Comparison of ENCODE assay signal across 21 mouse cellular contexts in the genomic region with DNA sequence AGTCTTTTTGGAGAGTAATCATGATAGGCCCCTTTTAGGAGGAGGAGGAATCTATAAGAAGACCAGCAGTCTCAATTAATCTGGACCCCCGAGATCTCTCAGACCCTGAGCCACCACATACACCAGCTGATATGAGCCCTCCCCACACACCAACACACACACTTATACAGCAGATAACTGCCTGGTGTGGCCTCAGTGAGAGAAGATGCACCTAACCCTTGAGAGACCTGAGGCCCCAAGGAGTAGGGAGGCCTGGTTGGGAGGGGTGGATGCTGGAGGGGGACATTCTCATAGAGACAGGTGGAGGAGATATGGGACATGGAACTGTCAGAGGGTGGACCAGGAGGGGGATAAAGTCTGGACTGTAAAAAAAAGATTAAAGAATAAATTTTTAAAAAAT.
DNase-seq lines count a peak whose midpoint lies in the region; ATAC-seq lines count a peak whose summit lies in the region.
"Had no signal": no experiment of that assay in that cellular context is flagged by ENCODE, and none has a peak within 500 bp of the region (broad histone marks: within the 10 kb centered on the region; RNA-seq: fewer than 3 reads in every experiment).

No protein-coding gene starts in this region.

- H3K36me3 ChIP-seq in liver, embryonic 12.5 days = no peaks in the 10 kb centered on the region
- no peaks in the 10 kb centered on the region for H3K36me3 ChIP-seq in liver, embryonic 15.5 days (replicated peaks)
- H3K36me3 ChIP-seq in forebrain, embryonic 13.5 days (ENCODE audit: poor library complexity, severe bottlenecking) = no peaks in the 10 kb centered on the region
- H3K36me3 ChIP-seq in forebrain, embryonic 14.5 days (ENCODE audit: control insufficient read depth, insufficient read depth, low read length) = no peaks in the 10 kb centered on the region
- H3K36me3 ChIP-seq: forebrain, embryonic 10.5 days; forebrain, embryonic 15.5 days; heart, embryonic 12.5 days; heart, embryonic 15.5 days had no signal

- H3K4me1 ChIP-seq in liver, embryonic 12.5 days = peaks cover 28% of the 10 kb centered on the region
- H3K4me1 ChIP-seq in liver, embryonic 15.5 days (replicated peaks) = peaks cover 23% of the 10 kb centered on the region
- H3K4me1 ChIP-seq in forebrain, embryonic 13.5 days = no peaks in the 10 kb centered on the region
- H3K4me1 ChIP-seq in forebrain, embryonic 14.5 days (ENCODE audit: control insufficient read depth, insufficient read depth, low read length) = no peaks in the 10 kb centered on the region
- H3K4me1 ChIP-seq: forebrain, embryonic 10.5 days; forebrain, embryonic 15.5 days; heart, embryonic 12.5 days; heart, embryonic 15.5 days had no signal

- no peak overlapping the region for H3K4me2 ChIP-seq in liver, embryonic 12.5 days
- H3K4me2 ChIP-seq in liver, embryonic 15.5 days = no peak overlapping the region
- no peak overlapping the region for H3K4me2 ChIP-seq in forebrain, embryonic 13.5 days
- H3K4me2 ChIP-seq in forebrain, embryonic 14.5 days (ENCODE audit: low read length) = no peak overlapping the region
- H3K4me2 ChIP-seq: forebrain, embryonic 15.5 days; heart, embryonic 12.5 days; heart, embryonic 15.5 days; hindbrain, embryonic 14.5 days had no signal

- H3K9ac ChIP-seq in liver, embryonic 12.5 days = no peak overlapping the region
- H3K9ac ChIP-seq in liver, embryonic 15.5 days = no peak overlapping the region
- no peak overlapping the region for H3K9ac ChIP-seq in forebrain, embryonic 13.5 days
- H3K9ac ChIP-seq in forebrain, embryonic 14.5 days (ENCODE audit: low read length) = no peak overlapping the region
- H3K9ac ChIP-seq: forebrain, embryonic 15.5 days; heart, embryonic 12.5 days; heart, embryonic 15.5 days; hindbrain, embryonic 14.5 days had no signal

- no peaks in the 10 kb centered on the region for H3K27me3 ChIP-seq in liver, embryonic 12.5 days (replicated peaks)
- H3K27me3 ChIP-seq in liver, embryonic 15.5 days = no peaks in the 10 kb centered on the region
- H3K27me3 ChIP-seq in forebrain, embryonic 13.5 days = no peaks in the 10 kb centered on the region
- no peaks in the 10 kb centered on the region for H3K27me3 ChIP-seq in forebrain, embryonic 14.5 days (replicated peaks; ENCODE audit: control insufficient read depth, insufficient read depth, low read length)
- H3K27me3 ChIP-seq: forebrain, embryonic 15.5 days; heart, embryonic 12.5 days; heart, embryonic 15.5 days had no signal

- DNase-seq in adrenal gland, adult 18-20 months (ENCODE audit: low spot score in 2 of 2) = no peak
- no peak for DNase-seq in forebrain, embryonic 14.5 days (ENCODE audit: low spot score)
- DNase-seq: adrenal gland, adult 8-10 months; adrenal gland, postnatal 36 days; cerebellum, adult 18-20 months; cerebellum, adult 9-10 months; cerebellum, postnatal 14 days; gastrocnemius, postnatal 25 days; heart, adult 18-20 months; heart, postnatal 14 days; heart, postnatal 4 days had no signal

- ATAC-seq in liver, embryonic 12.5 days = peak; percentile 89
- peak; percentile 74 for ATAC-seq in liver, embryonic 15.5 days (ENCODE audit: insufficient read depth)
- peak; percentile 42 for ATAC-seq in megakaryocyte progenitor cell, adult 5-6 weeks (replicated peaks; ENCODE audit: poor library complexity)
- no peak for ATAC-seq in forebrain, embryonic 13.5 days
- ATAC-seq in forebrain, embryonic 14.5 days = no peak
- ATAC-seq: forebrain, embryonic 15.5 days; hindbrain, postnatal 0 days had no signal

- no peaks in the 10 kb centered on the region for H3K9me3 ChIP-seq in liver, embryonic 12.5 days (replicated peaks)
- H3K9me3 ChIP-seq in liver, embryonic 15.5 days (replicated peaks) = no peaks in the 10 kb centered on the region
- H3K9me3 ChIP-seq in forebrain, embryonic 13.5 days (replicated peaks) = no peaks in the 10 kb centered on the region
- no peaks in the 10 kb centered on the region for H3K9me3 ChIP-seq in forebrain, embryonic 14.5 days (replicated peaks; ENCODE audit: control insufficient read depth, low read length)
- H3K9me3 ChIP-seq: forebrain, embryonic 10.5 days; forebrain, embryonic 15.5 days; heart, embryonic 12.5 days; heart, embryonic 15.5 days had no signal

- H3K27ac ChIP-seq in liver, embryonic 12.5 days = peak overlapping the region; percentile 3; the same call in 1 of the 2 replicates
- H3K27ac ChIP-seq in liver, embryonic 15.5 days (replicated peaks) = no peak overlapping the region
- no peak overlapping the region for H3K27ac ChIP-seq in forebrain, embryonic 13.5 days
- no peak overlapping the region for H3K27ac ChIP-seq in forebrain, embryonic 14.5 days (ENCODE audit: low read depth, low read length)
- H3K27ac ChIP-seq: forebrain, embryonic 10.5 days; forebrain, embryonic 15.5 days; heart, embryonic 15.5 days; hindbrain, embryonic 14.5 days; hindbrain, postnatal 0 days had no signal

- 24% methylated on average over 1 of the region's 1 CpGs for WGBS in liver, embryonic 12.5 days (ENCODE audit: insufficient replicate concordance)
- WGBS in liver, embryonic 15.5 days (ENCODE audit: insufficient replicate concordance) = 21% methylated on average over 1 of the region's 1 CpGs
- 84% methylated on average over 1 of the region's 1 CpGs for WGBS in forebrain, embryonic 13.5 days
- WGBS in forebrain, embryonic 14.5 days = 89% methylated on average over 1 of the region's 1 CpGs

- H3K4me3 ChIP-seq in liver, embryonic 12.5 days = no peak overlapping the region
- H3K4me3 ChIP-seq in liver, embryonic 15.5 days (replicated peaks) = no peak overlapping the region
- H3K4me3 ChIP-seq in forebrain, embryonic 13.5 days = no peak overlapping the region
- no peak overlapping the region for H3K4me3 ChIP-seq in forebrain, embryonic 14.5 days (ENCODE audit: low read depth, low read length)
- H3K4me3 ChIP-seq: forebrain, embryonic 10.5 days; forebrain, embryonic 15.5 days; heart, embryonic 12.5 days; heart, embryonic 15.5 days had no signal

Comparison
In these comparisons a context has a peak if more than half of its experiments do, and no peak if none do; other contexts are left out.
1. ATAC-seq: peak in liver, embryonic 12.5 days (single experiment), liver, embryonic 15.5 days (single experiment) and megakaryocyte progenitor cell, adult 5-6 weeks (single experiment); none in forebrain, embryonic 13.5 days (single experiment) and forebrain, embryonic 14.5 days (single experiment).